Mouse (Mus musculus) hindbrain, embryonic 16.5 days (tissue): ENCODE measurements at regions not wholly inside any gene's neighbourhood (a gene's known extent, or its start where the extent isn't known, plus 50 kb on each side); places are given as distances from the start of the nearest gene placed in this dataset.

Source experiments
- ATAC-seq: fragments of 200-750 bp; cut with Nextera tagmentation; 2 replicates; pipeline ENCODE4 v1.8.0; 2017; ENCODE audit warnings: moderate TSS enrichment, moderate library complexity
- H3K27ac ChIP-seq: fragments of 300-500 bp; sonication (generic); 2 replicates; pipeline ENCODE4 v1.5.1; 2014; ENCODE audit warnings: low read depth, mild to moderate bottlenecking, control low read depth, low read length, moderate library complexity
- H3K27me3 ChIP-seq: fragments of 300-500 bp; sonication (generic); replicated peaks from 2 replicates; pipeline ENCODE4 v1.6.1; 2014; ENCODE audit warnings: low read length; ENCODE audit not compliant: control insufficient read depth, insufficient read depth
- H3K36me3 ChIP-seq: fragments of 300-500 bp; sonication (generic); 2 replicates; pipeline ENCODE4 v1.6.1; 2014; ENCODE audit warnings: mild to moderate bottlenecking, low read length, moderate library complexity, mixed read lengths; ENCODE audit not compliant: control insufficient read depth, insufficient read depth
- H3K4me1 ChIP-seq: fragments of 300-500 bp; sonication (generic); 2 replicates; pipeline ENCODE4 v1.6.1; 2014; ENCODE audit warnings: low read depth, low read length; ENCODE audit not compliant: control insufficient read depth, insufficient read depth
- H3K4me2 ChIP-seq: fragments of 300-500 bp; sonication (generic); 2 replicates; pipeline ENCODE4 v1.6.1; 2014; ENCODE audit warnings: mild to moderate bottlenecking, low read length, control low read depth, moderate library complexity
- H3K4me3 ChIP-seq: fragments of 300-500 bp; sonication (generic); 2 replicates; pipeline ENCODE4 v1.5.1; 2014; ENCODE audit warnings: mild to moderate bottlenecking, low read length, control low read depth, moderate library complexity
- H3K9ac ChIP-seq: fragments of 300-500 bp; sonication (generic); 2 replicates; pipeline ENCODE4 v1.6.1; 2014; ENCODE audit warnings: low read depth, mild to moderate bottlenecking, control low read depth, low read length, moderate library complexity
- H3K9me3 ChIP-seq: fragments of 300-500 bp; sonication (generic); 2 replicates; pipeline ENCODE4 v1.6.1; 2014; ENCODE audit warnings: mild to moderate bottlenecking, low read length, moderate library complexity; ENCODE audit not compliant: control insufficient read depth
- WGBS: fragments of 180-500 bp; shearing (Covaris S2); extraction: QIAGEN DNeasy Blood & Tissue Kit; methylation state at CpG from one replicate; pipeline ENCODE4 v1.1.7; 2014; 5-methylcytosine and 5-hydroxymethylcytosine counted together

DNA sequence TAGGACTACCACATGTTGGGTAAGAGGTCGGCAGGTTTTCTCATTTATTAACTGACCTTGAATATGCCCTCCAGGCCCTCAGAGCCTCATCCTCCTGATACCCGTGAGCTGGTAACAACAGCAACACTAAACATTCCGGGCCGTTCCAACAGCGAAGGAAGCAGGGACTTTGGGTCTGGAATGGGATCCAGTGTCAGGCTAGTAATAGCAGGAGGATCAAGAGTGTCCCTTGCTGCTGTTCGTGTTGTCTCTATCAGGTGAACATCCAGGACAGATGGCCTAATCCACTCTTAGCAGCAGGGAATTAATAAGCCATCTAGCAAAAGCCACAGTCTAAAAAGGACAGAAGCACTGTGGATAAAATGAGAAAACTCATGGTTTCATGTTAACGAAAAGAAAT lies 106.7 kb downstream of the Cpeb2 start:
- H3K27ac ChIP-seq = peak overlapping the region; percentile 42; the same call in 1 of the 2 replicates
- 74% methylated on average over 7 of the region's 7 CpGs for WGBS

DNA sequence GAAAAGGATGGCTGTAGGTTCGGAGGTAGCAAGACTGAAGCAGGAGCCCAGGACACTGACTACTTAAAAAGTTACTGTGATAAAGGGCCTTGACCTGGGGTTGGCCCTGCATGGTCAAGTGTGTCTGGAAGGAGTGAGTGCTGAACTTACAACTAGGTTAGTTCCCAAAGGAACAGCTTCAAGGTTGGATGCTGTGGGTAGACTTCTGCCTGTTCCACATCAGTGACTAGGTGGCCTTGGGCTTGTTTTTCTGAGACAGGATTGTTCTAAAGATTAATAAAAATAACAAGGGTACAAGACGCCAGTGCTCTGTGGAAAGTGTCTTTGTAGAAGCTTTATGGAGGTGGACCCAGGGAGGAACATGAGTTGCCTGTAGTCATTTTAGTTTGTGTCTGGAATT lies 108.5 kb downstream of the Cpeb2 start:
- no peak overlapping the region for H3K4me3 ChIP-seq
- H3K27ac ChIP-seq = no peak overlapping the region
- H3K27me3 ChIP-seq = no peaks in the 10 kb centered on the region
- ATAC-seq = no peak
- WGBS = 93% methylated on average over 2 of the region's 2 CpGs
- no peak overlapping the region for H3K4me2 ChIP-seq
- H3K4me1 ChIP-seq = no peaks in the 10 kb centered on the region
- H3K36me3 ChIP-seq = no peaks in the 10 kb centered on the region
- no peak overlapping the region for H3K9ac ChIP-seq
- H3K9me3 ChIP-seq = no peaks in the 10 kb centered on the region

More for the DNA sequence above, 106.7 kb downstream of the Cpeb2 start:
- Histone ChIP-seq H3K9ac (no peak overlapping the region), H3K9me3 (no peaks in the 10 kb centered on the region), H3K4me2 (no peak overlapping the region), H3K36me3 (no peaks in the 10 kb centered on the region), H3K27me3 (no peaks in the 10 kb centered on the region), H3K4me3 (no peak overlapping the region), H3K4me1 (no peaks in the 10 kb centered on the region)
- peak; percentile 53; the same call in 1 of the 2 replicates for ATAC-seq

DNA sequence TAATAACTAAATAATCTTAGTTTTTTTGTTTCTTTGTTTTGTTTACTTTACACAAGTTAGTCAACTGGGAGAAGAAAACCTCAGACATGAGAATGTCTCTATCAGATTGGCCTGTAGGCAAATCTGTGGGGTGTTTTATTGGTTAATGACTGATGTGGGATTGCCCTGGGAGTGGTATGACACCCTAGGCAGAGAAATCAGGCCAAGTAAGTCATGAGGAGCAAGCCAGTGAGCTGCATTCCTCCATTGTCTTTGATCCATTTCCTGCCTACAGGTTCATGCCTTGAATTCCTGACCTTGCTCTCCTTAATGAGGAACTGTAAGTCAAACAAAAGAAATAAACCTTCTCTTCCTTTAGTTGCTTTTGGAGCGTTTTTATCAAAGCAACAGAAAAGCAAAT lies 111.5 kb downstream of the Cpeb2 start:
- H3K4me2 ChIP-seq = no peak overlapping the region
- H3K9ac ChIP-seq = no peak overlapping the region
- ATAC-seq = no peak
- H3K27ac ChIP-seq = no peak overlapping the region
- 87% methylated on average over 1 of the region's 1 CpGs for WGBS
- no peak overlapping the region for H3K4me3 ChIP-seq
- no peaks in the 10 kb centered on the region for H3K4me1 ChIP-seq
- no peaks in the 10 kb centered on the region for H3K36me3 ChIP-seq
- H3K9me3 ChIP-seq = no peaks in the 10 kb centered on the region
- H3K27me3 ChIP-seq = no peaks in the 10 kb centered on the region

DNA sequence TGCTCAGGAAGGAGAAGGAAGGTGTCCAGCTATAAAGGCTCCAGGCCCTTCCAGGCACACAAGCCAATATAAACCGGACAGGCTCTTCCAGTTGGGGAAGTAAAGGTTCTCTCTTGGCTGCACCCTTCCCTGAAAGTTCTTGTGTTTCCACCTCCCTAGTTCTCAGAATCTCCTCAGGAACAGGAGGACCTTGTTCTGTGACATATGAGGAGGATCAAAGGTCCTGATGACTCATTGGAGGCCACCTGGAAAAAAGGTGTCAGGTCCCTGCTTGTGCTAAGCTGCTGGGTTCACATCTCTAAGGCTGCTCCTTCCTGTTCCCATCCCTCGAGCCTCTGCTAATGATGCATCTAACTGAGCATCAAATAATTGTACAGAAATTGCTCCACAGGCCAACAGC lies 118.0 kb downstream of the Cpeb2 start:
- Histone ChIP-seq H3K4me2 (no peak overlapping the region), H3K4me1 (peaks cover 16% of the 10 kb centered on the region), H3K9me3 (no peaks in the 10 kb centered on the region), H3K27me3 (no peaks in the 10 kb centered on the region), H3K9ac (no peak overlapping the region), H3K36me3 (no peaks in the 10 kb centered on the region), H3K27ac (no peak overlapping the region), H3K4me3 (no peak overlapping the region)
- no peak for ATAC-seq
- 88% methylated on average over 2 of the region's 2 CpGs for WGBS

DNA sequence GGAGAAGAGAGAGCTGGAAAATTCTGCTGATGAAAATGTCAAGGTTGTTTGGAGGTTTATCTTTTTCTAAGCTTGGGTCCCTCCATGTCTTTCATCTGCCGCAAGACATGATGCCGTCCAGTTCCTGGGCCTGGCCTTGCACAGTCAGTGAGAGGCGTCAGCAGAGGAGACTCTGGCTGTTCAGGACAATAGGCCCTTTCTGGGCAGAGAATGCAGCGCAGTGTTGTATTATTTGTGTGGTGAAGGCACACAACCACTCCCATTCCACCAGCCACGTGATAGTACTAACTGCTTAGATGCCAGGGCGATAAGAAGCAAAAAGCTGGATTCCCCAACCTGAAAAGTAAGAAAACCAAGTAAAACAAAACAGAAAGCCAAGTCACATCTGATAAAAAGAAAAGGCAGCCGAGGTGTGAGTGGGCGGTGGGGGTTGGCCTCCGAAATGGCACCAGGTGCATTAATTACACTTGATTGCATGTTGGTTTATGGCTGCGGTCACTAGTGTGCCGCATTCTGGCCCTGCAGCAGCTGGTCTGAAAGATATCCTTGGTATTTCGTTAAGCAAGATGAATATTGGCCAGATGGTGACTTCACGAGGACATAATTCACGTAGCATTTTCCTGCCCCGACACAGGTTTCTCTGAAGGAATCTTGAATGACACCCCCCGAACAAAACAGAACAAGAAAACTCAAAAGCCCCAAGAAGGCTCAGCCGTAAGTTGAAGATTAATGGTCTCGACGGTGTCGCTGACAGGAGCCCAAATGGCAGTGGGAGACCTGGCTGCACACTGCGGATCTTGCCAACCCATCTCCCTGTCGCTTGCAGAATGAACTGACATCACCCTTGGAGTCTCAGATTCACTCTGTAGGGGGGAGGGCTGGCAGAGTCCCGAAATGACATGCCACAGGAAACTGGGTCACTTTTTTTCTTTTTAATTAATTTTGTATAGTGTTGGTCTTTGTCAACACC lies 120.3 kb downstream of the Cpeb2 start:
- no peak overlapping the region for H3K4me2 ChIP-seq
- H3K9ac ChIP-seq = no peak overlapping the region
- H3K27me3 ChIP-seq = no peaks in the 10 kb centered on the region
- H3K4me1 ChIP-seq = peaks cover 16% of the 10 kb centered on the region
- H3K36me3 ChIP-seq = no peaks in the 10 kb centered on the region
- H3K4me3 ChIP-seq = no peak overlapping the region
- 39% methylated on average over 23 of the region's 23 CpGs for WGBS
- peak; percentile 25 for ATAC-seq
- no peak overlapping the region; the same call in 1 of the 2 replicates for H3K27ac ChIP-seq
- H3K9me3 ChIP-seq = no peaks in the 10 kb centered on the region

DNA sequence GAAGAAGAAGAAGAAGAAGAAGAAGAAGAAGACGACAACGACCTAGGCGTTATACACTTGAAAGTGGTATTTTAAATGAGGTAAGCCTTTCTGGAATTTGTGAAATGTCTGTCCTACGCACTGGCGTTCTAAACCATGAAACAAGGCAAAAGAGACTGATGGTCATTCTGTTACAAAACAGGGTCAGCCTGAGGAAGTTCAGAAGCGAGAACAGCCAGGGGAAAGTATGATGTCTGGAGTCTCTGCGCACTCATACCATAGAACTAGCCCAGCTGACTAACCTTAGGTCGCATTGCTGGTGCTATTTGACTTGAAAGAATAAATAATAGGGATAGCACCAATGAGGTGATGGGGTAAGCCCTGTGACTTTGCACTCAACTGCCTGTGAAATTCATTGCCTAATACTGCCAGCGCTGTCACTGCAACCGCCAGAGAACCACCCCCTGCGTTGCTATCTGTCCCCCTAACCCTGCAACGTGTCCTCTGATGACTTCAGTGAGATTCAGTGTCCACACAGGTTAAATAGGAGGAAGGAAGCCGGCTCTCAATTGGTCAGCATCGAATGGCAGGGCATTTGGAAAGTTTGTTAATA lies 121.5 kb downstream of the Cpeb2 start:
- H3K4me1 ChIP-seq = peaks cover 16% of the 10 kb centered on the region
- ATAC-seq = no peak
- peak overlapping the region; percentile 51 for H3K4me2 ChIP-seq
- H3K27ac ChIP-seq = no peak overlapping the region
- H3K9ac ChIP-seq = no peak overlapping the region
- H3K9me3 ChIP-seq = no peaks in the 10 kb centered on the region
- H3K4me3 ChIP-seq = peak overlapping the region; percentile 31; the same call in 1 of the 2 replicates
- 50% methylated on average over 14 of the region's 14 CpGs for WGBS
- H3K36me3 ChIP-seq = no peaks in the 10 kb centered on the region
- H3K27me3 ChIP-seq = no peaks in the 10 kb centered on the region

DNA sequence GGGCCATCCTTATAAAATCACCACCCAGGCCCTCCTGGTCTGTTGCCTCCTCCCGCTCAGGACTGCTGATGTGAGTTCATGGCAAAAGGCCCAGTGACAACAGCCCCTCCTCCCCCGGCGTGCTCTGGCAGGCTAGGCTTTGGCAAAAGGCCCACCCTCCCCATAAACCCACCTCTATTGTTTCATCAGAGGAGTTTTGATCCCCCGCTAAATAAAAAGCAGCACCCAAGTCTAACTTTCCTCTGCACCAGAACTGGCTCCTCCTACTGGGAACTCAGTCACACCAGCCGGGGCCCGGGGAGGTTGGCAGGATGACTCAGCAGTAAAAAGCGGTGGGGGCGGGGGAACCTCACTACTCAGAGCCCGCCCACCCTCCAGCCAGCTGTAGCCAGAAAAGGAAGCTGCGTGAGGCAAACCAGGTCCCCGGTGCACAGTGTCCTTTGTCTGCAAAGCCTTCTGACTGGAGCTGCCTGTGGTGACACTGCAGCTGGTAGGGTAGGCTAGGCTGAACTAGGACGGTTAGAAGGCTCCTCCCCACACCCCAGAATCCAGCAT lies 122.1 kb downstream of the Cpeb2 start:
- peak overlapping the region; percentile 45; the same call in 1 of the 2 replicates for H3K9ac ChIP-seq
- WGBS = 2% methylated on average over 12 of the region's 12 CpGs

DNA sequence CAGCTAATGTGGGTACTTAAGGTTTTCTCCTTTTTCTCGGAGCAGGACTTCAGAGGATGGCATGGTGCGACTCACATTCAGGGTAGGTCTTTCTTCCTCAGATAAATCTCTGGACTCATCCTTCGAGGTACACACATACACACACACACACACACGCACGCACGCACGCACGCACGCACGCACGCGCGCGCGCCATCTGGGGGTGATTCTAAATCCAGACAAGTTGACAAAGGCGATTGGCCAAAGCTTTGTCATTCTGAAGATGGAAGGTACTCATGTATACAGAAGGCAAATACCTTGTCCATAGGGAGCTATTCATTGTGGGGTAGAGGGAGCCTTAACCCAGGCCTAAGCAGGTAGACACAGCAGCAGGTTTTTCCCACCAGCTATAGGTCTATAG lies 122.9 kb downstream of the Cpeb2 start:
- no peak overlapping the region for H3K4me3 ChIP-seq

More for the DNA sequence above, 122.1 kb downstream of the Cpeb2 start:
- Histone ChIP-seq H3K4me1 (peaks cover 16% of the 10 kb centered on the region), H3K27me3 (no peaks in the 10 kb centered on the region), H3K4me2 (peak overlapping the region; percentile 51), H3K4me3 (peak overlapping the region; percentile 31), H3K36me3 (no peaks in the 10 kb centered on the region), H3K9me3 (no peaks in the 10 kb centered on the region), H3K27ac (peak overlapping the region; percentile 59)
- ATAC-seq = peak; percentile 93

DNA sequence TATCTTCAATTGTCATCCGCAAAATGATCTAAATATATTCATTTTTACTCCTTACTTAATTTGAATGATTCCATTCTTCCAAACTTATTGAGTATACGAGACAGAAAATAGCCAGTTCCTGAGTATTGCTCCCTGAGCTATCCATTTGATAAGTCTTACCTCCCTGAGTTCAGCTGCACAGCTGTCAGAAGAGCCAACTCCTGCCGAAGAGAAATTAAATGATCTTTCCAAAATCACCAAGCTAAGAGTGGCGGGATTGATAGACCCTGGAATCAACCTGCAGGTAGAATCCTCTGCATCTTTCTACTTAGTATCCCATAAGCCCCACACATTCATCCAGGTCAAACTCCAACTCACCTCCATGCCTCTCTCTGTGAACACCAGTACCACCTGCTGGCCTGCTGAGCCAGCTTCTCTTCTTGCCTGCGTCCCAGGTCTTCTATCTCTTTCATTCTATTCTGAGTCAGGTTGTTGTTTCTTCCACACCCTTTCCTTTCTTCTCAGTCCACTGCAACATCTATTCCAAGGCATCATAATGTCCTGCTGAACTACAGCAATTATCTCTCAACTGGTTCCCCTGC lies 124.2 kb downstream of the Cpeb2 start:
- Histone ChIP-seq H3K27me3 (no peaks in the 10 kb centered on the region), H3K4me3 (no peak overlapping the region), H3K9ac (no peak overlapping the region), H3K4me2 (no peak overlapping the region), H3K27ac (no peak overlapping the region), H3K9me3 (no peaks in the 10 kb centered on the region), H3K4me1 (peaks cover 16% of the 10 kb centered on the region), H3K36me3 (no peaks in the 10 kb centered on the region)
- 87% methylated on average over 5 of the region's 5 CpGs for WGBS
- no peak for ATAC-seq

More for the DNA sequence above, 122.9 kb downstream of the Cpeb2 start:
- no peak overlapping the region for H3K9ac ChIP-seq
- no peaks in the 10 kb centered on the region for H3K9me3 ChIP-seq
- WGBS = 81% methylated on average over 16 of the region's 16 CpGs
- H3K4me2 ChIP-seq = no peak overlapping the region
- peaks cover 16% of the 10 kb centered on the region for H3K4me1 ChIP-seq
- ATAC-seq = no peak
- no peaks in the 10 kb centered on the region for H3K27me3 ChIP-seq
- no peaks in the 10 kb centered on the region for H3K36me3 ChIP-seq
- H3K27ac ChIP-seq = no peak overlapping the region
